Mouse (Mus musculus): Measurements from ENCODE around the gene Sds. TPM values are rescaled to one million over a fixed set of nuclear protein-coding genes. Genes with fewer than 3 reads are reported as not detected.
A peak's percentile ranks its signal among the peaks of the same experiment; 100 is the strongest.

Sds gene
- total and polyA plus RNA-seq, 2 experiments from 2014 or later = 0.20 TPM; not detected in 1

DNA sequence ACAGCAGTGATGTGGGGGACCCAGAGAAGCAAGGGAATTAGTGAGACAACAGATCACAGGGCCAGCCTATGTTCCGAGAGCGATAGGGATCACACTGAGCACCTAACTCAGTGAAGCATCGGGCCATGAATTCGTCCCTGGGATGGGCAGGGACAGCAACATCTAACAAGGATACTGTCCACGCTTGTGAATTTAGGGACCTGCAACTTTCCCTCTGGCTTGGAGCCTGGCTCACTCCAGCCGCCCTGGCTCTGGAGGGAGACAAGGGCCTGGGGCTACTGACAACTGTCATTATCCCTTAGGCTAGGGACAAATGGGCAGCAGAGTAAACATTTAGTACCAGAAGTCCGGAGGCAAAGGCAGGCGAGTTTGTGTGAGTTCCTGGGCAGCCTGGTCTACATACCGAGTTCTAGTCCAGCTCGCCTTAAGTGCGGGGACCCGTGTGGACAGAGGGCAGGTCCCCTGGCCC is 26.4 kb downstream of the Sds start:
- H3K4me1 ChIP-seq (ENCODE audit: insufficient read depth, low read length) = peaks cover 6% of the 10 kb centered on the region; the same call in 1 of the 2 replicates
- H3K36me3 ChIP-seq (ENCODE audit: insufficient read depth, low read length) = no peaks in the 10 kb centered on the region
- H3K9me3 ChIP-seq (ENCODE audit: low read length) = no peaks in the 10 kb centered on the region
- peak overlapping the region; percentile 91 for H3K4me3 ChIP-seq (ENCODE audit: low read length)
- H3K27me3 ChIP-seq (ENCODE audit: insufficient read depth, low read length) = no peaks in the 10 kb centered on the region
- ATAC-seq = no peak
- H3K9ac ChIP-seq (replicated peaks; ENCODE audit: low read length) = peak overlapping the region; percentile 88
- H3K27ac ChIP-seq = peak overlapping the region; percentile 64; the same call in 1 of the 2 replicates
- WGBS = 5% methylated on average over 12 of the region's 12 CpGs
- peak overlapping the region; percentile 95 for H3K4me2 ChIP-seq (ENCODE audit: low read depth, low read length)
- no peak for TF ChIP-seq CTCF (IDR thresholded peaks at IDR 0.05; ENCODE audit: low read depth)
- no peak for DNase-seq (ENCODE audit: low spot score)

DNA sequence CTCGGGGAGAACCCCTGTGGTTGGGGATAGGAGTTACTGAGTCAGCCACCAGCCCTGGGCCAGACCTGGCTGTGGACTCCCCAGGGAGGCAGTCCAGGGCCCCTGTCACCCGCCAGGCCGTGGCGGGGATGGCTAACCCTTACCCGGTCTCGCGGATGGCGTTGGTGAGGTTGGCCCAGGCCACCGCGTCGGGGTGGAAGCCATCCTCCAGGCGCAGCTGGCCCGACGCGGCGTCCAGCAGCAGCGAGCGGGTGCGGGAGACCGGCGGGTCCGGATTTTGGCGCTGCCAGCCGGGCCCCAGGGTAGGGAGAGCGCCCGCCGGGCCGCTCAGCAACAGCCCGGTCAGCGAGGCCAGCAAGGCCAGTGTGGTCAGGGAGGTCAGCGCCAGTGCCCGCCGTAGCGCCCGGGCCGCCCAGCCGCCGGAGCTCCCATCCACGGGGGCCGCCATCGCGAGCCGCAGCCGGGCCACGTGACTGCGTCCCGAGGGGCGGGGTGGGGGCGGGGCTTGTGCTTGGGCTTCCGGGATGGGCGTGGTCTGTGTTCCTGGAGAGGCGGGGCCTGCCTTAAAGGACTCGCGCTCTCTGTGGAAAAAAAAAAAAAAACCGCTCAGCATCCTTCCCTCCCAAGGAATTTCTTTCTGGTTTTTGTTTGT is 26.9 kb downstream of the Sds start, which contains the start of gene Plbd2:
Plbd2 (minus strand) TSS at position 482 of the 652 bp plus-strand sequence.
- H3K27me3 ChIP-seq (ENCODE audit: insufficient read depth, low read length) = no peaks in the 10 kb centered on the region
- peak within 1 kb of the TSS; percentile 64; the same call in 1 of the 2 replicates for H3K27ac ChIP-seq
- H3K9ac ChIP-seq (replicated peaks; ENCODE audit: low read length) = peak within 1 kb of the TSS; percentile 88
- no peaks in the 10 kb centered on the region for H3K9me3 ChIP-seq (ENCODE audit: low read length)
- no peaks in the 10 kb centered on the region for H3K36me3 ChIP-seq (ENCODE audit: insufficient read depth, low read length)
- DNase-seq (ENCODE audit: low spot score) = peak; percentile 97
- H3K4me3 ChIP-seq (ENCODE audit: low read length) = peak within 1 kb of the TSS; percentile 91
- under 1% methylated on average over 43 of the region's 55 CpGs for WGBS
- TF ChIP-seq CTCF (IDR thresholded peaks at IDR 0.05; ENCODE audit: low read depth) = no peak
- H3K4me2 ChIP-seq (ENCODE audit: low read depth, low read length) = peak within 1 kb of the TSS; percentile 95
- ATAC-seq = peak; percentile 92
- peaks cover 6% of the 10 kb centered on the region; the same call in 1 of the 2 replicates for H3K4me1 ChIP-seq (ENCODE audit: insufficient read depth, low read length)

DNA sequence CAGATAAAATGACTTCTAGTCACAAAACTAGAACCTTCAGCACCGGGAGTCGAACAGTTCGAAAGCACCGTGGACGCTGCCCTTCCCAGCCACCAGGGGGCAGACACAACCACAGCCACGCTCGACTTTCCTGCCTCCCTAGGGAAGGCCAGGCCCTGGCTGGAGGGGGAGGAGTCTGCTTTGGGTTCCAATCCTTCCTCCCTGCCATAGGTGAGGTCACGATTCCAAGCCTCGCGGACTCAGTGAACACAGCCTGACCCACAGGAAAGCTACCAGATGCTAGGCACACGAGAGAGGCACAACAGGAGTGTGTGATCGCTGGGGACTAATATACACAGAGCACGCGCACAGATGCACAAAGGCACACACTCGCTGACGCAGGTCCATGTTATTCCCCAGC is 29.0 kb downstream of the Sds start:
- peak; percentile 69 for DNase-seq (ENCODE audit: low spot score)
- H3K9ac ChIP-seq (replicated peaks; ENCODE audit: low read length) = no peak overlapping the region
- H3K27me3 ChIP-seq (ENCODE audit: insufficient read depth, low read length) = no peaks in the 10 kb centered on the region
- peak; percentile 83 for TF ChIP-seq CTCF (IDR thresholded peaks at IDR 0.05; ENCODE audit: low read depth)
- no peak overlapping the region for H3K4me2 ChIP-seq (ENCODE audit: low read depth, low read length)
- no peak overlapping the region for H3K27ac ChIP-seq
- H3K4me3 ChIP-seq (ENCODE audit: low read length) = no peak overlapping the region
- H3K9me3 ChIP-seq (ENCODE audit: low read length) = no peaks in the 10 kb centered on the region
- peaks cover 6% of the 10 kb centered on the region; the same call in 1 of the 2 replicates for H3K4me1 ChIP-seq (ENCODE audit: insufficient read depth, low read length)
- 20% methylated on average over 16 of the region's 16 CpGs for whole genome bisulfite sequencing
- ATAC-seq = no peak
- H3K36me3 ChIP-seq (ENCODE audit: insufficient read depth, low read length) = no peaks in the 10 kb centered on the region

GRCm38 (mm10) chr5:120505781-120506180 is 29.5 kb downstream of the Sds start:
- 64% methylated on average over 9 of the region's 9 CpGs for WGBS
- H3K9ac ChIP-seq (replicated peaks; ENCODE audit: low read length) = no peak overlapping the region
- H3K27me3 ChIP-seq (ENCODE audit: insufficient read depth, low read length) = no peaks in the 10 kb centered on the region
- H3K4me2 ChIP-seq (ENCODE audit: low read depth, low read length) = no peak overlapping the region
- ATAC-seq = no peak
- TF ChIP-seq CTCF (IDR thresholded peaks at IDR 0.05; ENCODE audit: low read depth) = no peak
- no peak overlapping the region for H3K27ac ChIP-seq
- no peak overlapping the region for H3K4me3 ChIP-seq (ENCODE audit: low read length)
- no peaks in the 10 kb centered on the region for H3K36me3 ChIP-seq (ENCODE audit: insufficient read depth, low read length)
- no peaks in the 10 kb centered on the region for H3K9me3 ChIP-seq (ENCODE audit: low read length)
- peaks cover 6% of the 10 kb centered on the region; the same call in 1 of the 2 replicates for H3K4me1 ChIP-seq (ENCODE audit: insufficient read depth, low read length)
- DNase-seq (ENCODE audit: low spot score) = no peak

DNA sequence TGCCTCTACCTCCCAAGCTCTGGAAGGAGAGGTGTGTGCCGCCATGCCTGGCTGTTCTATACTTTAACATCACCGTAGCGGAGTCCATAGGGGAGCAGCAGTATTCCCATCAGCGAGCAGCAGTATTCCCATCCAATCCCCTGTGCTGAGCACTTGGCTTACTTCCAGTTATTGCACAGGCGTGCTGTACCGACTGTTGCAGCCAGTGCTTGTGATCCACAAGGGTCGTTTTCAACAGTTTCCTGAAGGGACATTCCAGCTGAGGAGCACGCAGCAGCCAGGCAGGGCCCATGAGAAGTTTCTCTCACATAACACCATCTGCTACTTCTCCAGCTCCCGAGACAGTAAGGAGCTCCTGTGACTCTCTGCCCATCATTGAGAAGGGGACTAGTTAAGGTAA is 30.2 kb downstream of the Sds start:
- Histone ChIP-seq H3K4me3 (ENCODE audit: low read length) (no peak overlapping the region), H3K9me3 (ENCODE audit: low read length) (no peaks in the 10 kb centered on the region), H3K9ac (replicated peaks; ENCODE audit: low read length) (no peak overlapping the region), H3K27ac (no peak overlapping the region), H3K27me3 (ENCODE audit: insufficient read depth, low read length) (no peaks in the 10 kb centered on the region), H3K36me3 (ENCODE audit: insufficient read depth, low read length) (no peaks in the 10 kb centered on the region), H3K4me2 (ENCODE audit: low read depth, low read length) (no peak overlapping the region), H3K4me1 (ENCODE audit: insufficient read depth, low read length) (peaks cover 6% of the 10 kb centered on the region; the same call in 1 of the 2 replicates)
- ATAC-seq (no peak), DNase-seq (ENCODE audit: low spot score) (peak; percentile 28)
- TF ChIP-seq CTCF (IDR thresholded peaks at IDR 0.05; ENCODE audit: low read depth) = no peak
- 43% methylated on average over 9 of the region's 9 CpGs for WGBS

GRCm38 (mm10) chr5:120507311-120507710 is 31.0 kb downstream of the Sds start:
- Histone ChIP-seq H3K4me2 (ENCODE audit: low read depth, low read length) (no peak overlapping the region), H3K4me3 (ENCODE audit: low read length) (no peak overlapping the region), H3K27me3 (ENCODE audit: insufficient read depth, low read length) (no peaks in the 10 kb centered on the region), H3K9me3 (ENCODE audit: low read length) (no peaks in the 10 kb centered on the region), H3K4me1 (ENCODE audit: insufficient read depth, low read length) (0 out of 2 replicates have a peak, but pooled peaks cover 3% of the 10 kb centered on the region), H3K9ac (replicated peaks; ENCODE audit: low read length) (no peak overlapping the region), H3K27ac (no peak overlapping the region), H3K36me3 (ENCODE audit: insufficient read depth, low read length) (no peaks in the 10 kb centered on the region)
- DNase-seq (ENCODE audit: low spot score) (no peak), ATAC-seq (no peak)
- TF ChIP-seq CTCF (IDR thresholded peaks at IDR 0.05; ENCODE audit: low read depth) = no peak
- WGBS = 45% methylated on average over 4 of the region's 4 CpGs
